Mouse (Mus musculus) liver, postnatal 0 days (tissue): ENCODE results near the gene Higd2a.

Source experiments
- CTCF ChIP-seq: sonication (generic); IDR thresholded peaks from 2 replicates; pipeline ENCODE4 v1.5.1; 2016; ENCODE audit warnings: antibody characterized with exemption, low read depth
- EP300 ChIP-seq: IDR thresholded peaks from 2 replicates; pipeline ENCODE4 v1.6.1; 2016; ENCODE audit warnings: antibody characterized with exemption, low read depth, mild to moderate bottlenecking

- no peak for TF ChIP-seq CTCF
- no peak for TF ChIP-seq EP300
These were observed 3.6 kb downstream of the Higd2a start for GRCm38 (mm10) chr13:54593617-54594016.
